Mouse (Mus musculus) macrophage (primary cell): ENCODE results near the gene Ube2l6. TPM values are rescaled to one million over a fixed set of nuclear protein-coding genes. Genes with fewer than 3 reads are reported as not detected.
A peak's percentile ranks its signal among the peaks of the same experiment; 100 is the strongest.
"Not testable (repeated sequence)": the region's sequence is repeated elsewhere in the genome, so short reads cannot be mapped to it uniquely, and the experiment has no call there.

Experiments used
- H3K27ac ChIP-seq: fragments of 350-480 bp; formaldehyde crosslinking; 2 replicates; pipeline ENCODE4 v1.9.0; 2021
- H3K36me3 ChIP-seq: fragments of 350-480 bp; formaldehyde crosslinking; 2 replicates; pipeline ENCODE4 v1.9.0; 2021; ENCODE audit errors: inconsistent target
- H3K4me3 ChIP-seq: fragments of 350-480 bp; formaldehyde crosslinking; 2 replicates; pipeline ENCODE4 v1.9.0; 2021; ENCODE audit errors: inconsistent target
- H3K79me2 ChIP-seq: fragments of 350-480 bp; formaldehyde crosslinking; 2 replicates; pipeline ENCODE4 v1.9.0; 2021; ENCODE audit errors: inconsistent target
- WGBS: methylation state at CpG from one replicate; pipeline ENCODE4 v1.1.7; 2026; ENCODE audit warnings: inconsistent platforms; ENCODE audit not compliant: missing documents; 5-methylcytosine and 5-hydroxymethylcytosine counted together
- polyA plus RNA-seq: library from polyadenylated mRNA; stranded (reverse); fragments of 250-400 nt; gene quantifications from 3 replicates; pipeline ENCODE4 v1.2.4, GENCODE M21; 2018; ENCODE audit warnings: inconsistent platforms

The Ube2l6 gene
- polyA plus RNA-seq, 1 experiment from 2014 or later, result 74.5 TPM

DNA sequence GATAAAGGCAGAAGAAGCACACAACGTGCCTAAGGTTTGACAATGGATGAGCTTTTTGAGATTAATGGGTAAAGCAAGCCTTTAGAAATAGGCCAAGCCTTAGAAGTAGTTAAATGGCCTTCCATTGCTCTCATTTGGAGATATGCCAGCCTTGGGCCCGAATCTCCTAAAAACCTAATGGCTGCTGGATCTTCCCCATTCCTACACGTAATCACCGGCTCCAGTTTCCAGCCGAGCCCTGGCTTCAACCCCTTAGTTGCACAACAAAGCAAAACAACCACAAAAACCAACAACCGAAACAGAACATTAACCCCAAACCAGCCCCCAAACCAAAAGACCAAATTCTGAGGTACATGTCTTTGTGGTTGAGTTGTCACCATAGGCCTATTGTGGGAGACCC lies 23.0 kb upstream of the Ube2l6 start:
- Histone ChIP-seq H3K4me3 (no peak overlapping the region), H3K36me3 (no peaks in the 10 kb centered on the region), H3K79me2 (no peaks in the 10 kb centered on the region), H3K27ac (no peak overlapping the region)
- WGBS, result 32% methylated on average over 6 of the region's 6 CpGs

DNA sequence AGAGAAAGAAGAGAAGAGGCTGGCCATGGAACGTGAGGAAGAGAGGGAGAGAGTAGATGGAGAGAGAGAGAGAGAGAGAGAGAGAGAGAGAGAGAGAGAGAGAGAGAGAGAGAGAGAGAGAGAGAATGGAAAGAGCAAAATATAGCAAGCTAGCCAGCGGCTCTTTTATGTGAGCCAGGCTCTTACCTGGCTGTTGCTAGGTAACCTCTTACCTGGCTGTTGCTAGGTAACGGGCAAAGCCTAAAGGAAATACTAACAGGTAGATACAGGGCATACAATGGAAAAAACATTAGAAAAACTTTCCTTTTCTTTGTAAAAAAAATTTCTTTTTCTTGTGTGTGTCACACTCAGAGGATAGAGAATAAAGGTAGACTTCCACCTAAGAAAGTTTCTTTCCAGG lies 20.9 kb upstream of the Ube2l6 start:
- WGBS, result 82% methylated on average over 2 of the region's 3 CpGs
- H3K79me2 ChIP-seq, result no peaks in the 10 kb centered on the region
- no peak overlapping the region for H3K27ac ChIP-seq
- no peaks in the 10 kb centered on the region for H3K36me3 ChIP-seq
- no peak overlapping the region for H3K4me3 ChIP-seq

DNA sequence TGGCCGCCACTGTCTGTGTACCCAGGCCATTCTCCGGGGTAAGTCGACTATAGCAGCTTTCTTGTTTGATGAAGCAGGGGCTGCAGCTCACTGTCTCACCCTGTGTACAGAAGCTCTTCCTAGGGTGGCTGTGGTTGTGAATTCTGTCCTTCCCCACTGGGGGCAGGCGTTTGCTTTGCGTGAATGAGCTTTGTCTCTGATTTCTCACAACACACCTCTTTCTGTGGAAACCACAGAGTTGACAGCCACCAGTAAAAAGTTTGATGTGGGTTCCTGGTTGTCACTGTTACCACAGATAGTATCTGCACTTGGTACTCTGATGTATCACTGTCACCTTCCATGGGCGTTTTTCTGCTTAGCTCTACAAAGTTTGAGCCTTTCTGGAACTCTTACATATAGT lies 19.4 kb upstream of the Ube2l6 start:
- 7% methylated on average over 3 of the region's 6 CpGs for WGBS
- no peaks in the 10 kb centered on the region for H3K36me3 ChIP-seq
- H3K79me2 ChIP-seq, result no peaks in the 10 kb centered on the region
- H3K27ac ChIP-seq, result no peak overlapping the region
- no peak overlapping the region for H3K4me3 ChIP-seq

DNA sequence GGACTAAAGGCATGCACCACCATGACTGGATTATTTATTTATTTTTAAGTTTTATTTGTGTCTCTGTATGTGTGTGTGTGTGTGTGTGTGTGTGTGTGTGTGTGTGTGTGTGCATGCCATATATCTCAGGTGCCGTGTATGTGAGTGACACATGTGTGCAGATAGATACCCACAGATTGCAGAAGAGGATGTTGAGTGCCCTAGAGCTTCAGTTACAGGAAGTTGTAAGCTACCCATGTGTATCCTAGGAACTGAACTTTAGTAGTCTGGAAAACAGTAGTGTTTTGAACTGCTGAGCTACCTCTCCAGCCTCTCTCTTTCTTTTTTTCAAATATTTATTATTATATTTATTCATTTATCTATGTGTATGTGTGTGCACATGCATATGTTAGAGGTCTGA lies 15.3 kb upstream of the Ube2l6 start:
- no CpG with 5 or more reads among the region's 1 CpGs for WGBS
- Histone ChIP-seq H3K79me2 (no peaks in the 10 kb centered on the region), H3K27ac (no peak overlapping the region)

DNA sequence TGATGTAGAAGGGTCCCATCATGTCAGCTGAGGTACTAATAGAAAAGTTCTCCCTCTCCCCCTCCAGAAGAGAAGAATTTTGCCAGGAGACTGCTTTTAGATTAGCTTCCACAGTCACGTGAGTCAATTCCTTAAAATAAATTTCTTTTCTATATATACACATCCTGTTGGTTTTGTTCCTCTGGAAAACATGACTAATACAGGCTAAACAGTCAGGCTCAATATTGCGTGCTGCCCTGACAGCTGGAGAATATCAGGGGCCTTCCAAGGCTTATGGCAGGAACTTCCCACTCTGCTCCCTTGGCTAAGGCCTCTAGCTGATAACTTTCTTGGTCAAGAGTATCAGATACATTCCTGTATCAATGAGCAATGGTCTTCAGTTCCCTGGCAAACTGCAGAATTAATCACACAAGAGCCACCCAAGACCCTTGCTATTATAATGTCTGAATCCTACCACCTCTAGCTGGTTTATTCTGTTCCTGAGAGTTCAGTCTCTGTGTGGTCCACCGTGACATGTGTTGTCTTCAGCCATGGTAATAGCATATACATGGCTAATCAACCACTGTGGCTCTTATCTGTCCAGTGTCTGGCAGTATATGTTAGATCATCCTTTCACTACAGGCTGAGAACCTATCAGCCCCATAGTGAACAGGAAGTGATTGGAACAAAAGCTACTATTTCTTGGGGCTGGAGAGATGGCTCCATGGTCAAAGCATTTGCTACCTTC lies 14.6 kb upstream of the Ube2l6 start:
- Histone ChIP-seq H3K4me3 (no peak overlapping the region), H3K27ac (peak overlapping the region; percentile 19; the same call in 1 of the 2 replicates), H3K79me2 (no peaks in the 10 kb centered on the region), H3K36me3 (no peaks in the 10 kb centered on the region)
- WGBS, result 49% methylated on average over 3 of the region's 3 CpGs

More for the DNA sequence above, 15.3 kb upstream of the Ube2l6 start:
- Histone ChIP-seq H3K36me3 (no peaks in the 10 kb centered on the region), H3K4me3 (no peak overlapping the region)

DNA sequence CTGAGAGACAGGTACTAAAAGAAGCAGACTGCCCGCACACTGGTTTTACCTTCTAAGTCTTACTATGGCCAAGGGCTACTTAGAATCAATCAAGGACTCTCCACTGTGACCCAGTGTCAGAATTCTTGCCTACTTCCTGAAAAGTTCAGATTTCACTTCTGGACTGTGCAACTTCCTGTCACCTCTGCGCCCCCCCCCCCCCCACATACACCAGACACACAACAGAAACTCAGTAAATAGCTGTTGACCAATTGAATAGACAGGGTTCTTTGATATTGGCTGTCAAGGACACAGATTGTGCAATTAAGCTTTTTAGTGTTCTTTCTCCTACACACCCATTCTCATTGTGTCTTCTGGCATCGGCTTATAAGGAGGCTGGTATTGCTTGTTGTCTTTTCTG lies 10.3 kb upstream of the Ube2l6 start:
- Histone ChIP-seq H3K4me3 (no peak overlapping the region), H3K27ac (no peak overlapping the region), H3K79me2 (no peaks in the 10 kb centered on the region), H3K36me3 (no peaks in the 10 kb centered on the region)
- 93% methylated on average over 2 of the region's 3 CpGs for WGBS

DNA sequence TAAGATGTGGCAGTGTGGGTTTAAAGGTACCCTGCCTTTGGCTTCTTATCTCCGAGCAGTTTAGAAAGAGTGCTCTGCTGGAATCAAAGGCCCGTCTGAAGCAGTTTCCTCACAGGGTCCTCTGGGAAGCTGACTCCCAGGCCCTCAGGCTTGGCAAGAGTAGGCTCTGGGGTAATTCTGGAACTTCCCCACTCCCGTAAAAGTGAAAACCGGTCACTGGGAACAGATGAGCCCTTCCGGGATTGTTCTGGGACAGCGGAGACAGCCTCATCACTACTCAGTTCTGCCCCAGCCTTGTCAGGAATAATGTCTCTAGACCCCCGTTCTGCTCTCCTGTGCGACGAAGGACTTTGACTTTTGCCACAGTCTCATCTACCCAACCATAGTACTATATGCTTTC lies 8.2 kb upstream of the Ube2l6 start:
- Histone ChIP-seq H3K4me3 (no peak overlapping the region), H3K79me2 (no peaks in the 10 kb centered on the region), H3K27ac (no peak overlapping the region), H3K36me3 (no peaks in the 10 kb centered on the region)
- 92% methylated on average over 9 of the region's 9 CpGs for WGBS

DNA sequence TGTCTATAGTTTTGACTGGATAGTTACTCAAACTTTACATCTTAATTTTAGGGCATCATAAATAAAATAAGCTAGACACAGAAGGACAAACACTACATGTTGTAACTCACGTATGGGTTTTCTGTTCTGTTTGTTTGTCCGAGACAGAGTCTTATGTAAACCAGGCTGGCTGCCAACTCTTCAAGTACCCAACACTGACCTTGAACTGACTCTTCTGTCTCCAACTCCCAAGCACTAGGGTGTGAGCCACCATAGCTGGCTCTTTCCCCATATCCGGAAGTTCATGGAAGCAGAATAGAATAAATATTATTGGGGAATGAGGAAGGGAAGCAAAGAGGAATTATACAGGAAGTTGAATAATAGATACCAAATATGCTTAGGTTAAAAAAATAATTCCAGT lies 6.1 kb upstream of the Ube2l6 start:
- H3K36me3 ChIP-seq, result no peaks in the 10 kb centered on the region
- H3K79me2 ChIP-seq, result no peaks in the 10 kb centered on the region
- H3K27ac ChIP-seq, result no peak overlapping the region
- WGBS, result 66% methylated on average over 3 of the region's 3 CpGs
- H3K4me3 ChIP-seq, result no peak overlapping the region

DNA sequence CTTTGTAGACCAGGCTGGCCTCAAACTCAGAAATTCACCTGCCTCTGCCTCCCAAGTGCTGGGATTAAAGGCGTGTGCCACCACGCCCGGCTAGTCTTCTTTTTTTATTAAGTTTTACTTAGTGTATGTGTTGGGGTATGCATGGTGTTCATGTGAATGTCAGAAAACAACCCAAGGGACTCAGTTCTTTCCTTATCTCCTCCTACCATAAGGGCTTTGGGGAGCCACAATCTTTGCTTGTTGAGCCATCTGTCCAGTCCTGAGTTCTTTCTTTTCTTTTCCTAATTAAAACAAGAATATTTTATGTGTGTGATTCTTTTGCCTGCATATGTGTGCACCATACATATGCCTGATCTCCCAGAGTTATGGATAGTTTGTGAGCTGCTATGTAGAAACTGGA lies 5.5 kb upstream of the Ube2l6 start:
- no peaks in the 10 kb centered on the region for H3K79me2 ChIP-seq
- H3K36me3 ChIP-seq, result no peaks in the 10 kb centered on the region
- H3K27ac ChIP-seq, result no peak overlapping the region
- no peak overlapping the region for H3K4me3 ChIP-seq
- WGBS, result 93% methylated on average over 3 of the region's 3 CpGs

DNA sequence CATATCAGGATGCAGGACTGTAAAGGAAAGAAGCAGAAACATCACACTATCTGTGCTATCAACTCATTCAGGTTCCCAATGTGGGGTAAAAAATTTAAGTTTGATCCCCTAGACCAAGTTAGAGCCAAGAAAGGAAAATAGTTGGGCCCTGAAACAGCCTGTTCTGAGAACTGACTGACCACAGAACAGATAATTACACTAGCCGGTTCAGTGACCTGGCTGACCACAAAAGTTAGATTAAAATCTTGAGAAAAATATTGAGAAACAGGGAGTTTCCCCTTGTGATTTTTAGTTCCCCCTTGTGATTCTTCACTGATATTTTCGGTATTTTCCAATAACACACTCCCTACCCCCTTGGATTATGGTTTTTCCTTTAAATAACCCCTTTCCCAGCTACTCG lies 4.8 kb upstream of the Ube2l6 start:
- H3K27ac ChIP-seq, result no peak overlapping the region

DNA sequence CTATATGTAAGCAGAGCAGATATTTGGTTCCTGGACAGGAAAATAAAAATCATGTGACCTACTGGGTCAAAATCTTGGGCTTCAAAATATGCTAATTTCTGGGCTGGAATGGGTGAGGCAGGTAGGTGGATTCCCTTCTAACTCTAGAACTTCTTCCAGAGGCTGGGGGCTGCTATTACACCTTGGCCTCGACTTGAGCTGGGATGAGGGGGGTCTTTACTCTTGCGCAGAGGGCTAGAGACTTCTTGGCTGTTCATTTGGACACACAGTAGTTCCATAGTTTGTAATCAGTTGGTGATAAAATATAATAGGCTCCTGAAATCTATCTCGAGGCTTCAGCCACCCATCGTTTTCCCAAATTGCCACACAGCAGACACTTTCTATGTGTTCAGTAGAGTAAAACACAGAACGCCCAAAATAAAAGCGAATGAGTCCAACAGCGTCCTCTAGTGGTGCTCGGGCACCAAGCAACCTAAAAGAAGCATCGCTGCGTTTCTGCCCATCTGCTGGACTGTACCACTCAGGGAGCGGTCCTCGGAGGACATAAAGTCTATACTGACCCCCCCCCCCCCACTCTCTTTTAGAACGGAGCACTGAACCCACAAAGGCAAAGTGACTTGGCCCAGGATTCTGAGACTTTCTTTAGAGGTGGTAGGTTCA lies 665 bp upstream of the Ube2l6 start:
- Histone ChIP-seq H3K27ac (peak overlapping the region; percentile 80), H3K79me2 (peaks cover 29% of the 10 kb centered on the region), H3K4me3 (peak overlapping the region; percentile 83), H3K36me3 (peaks cover 11% of the 10 kb centered on the region; the same call in 1 of the 2 replicates)
- WGBS, result 13% methylated on average over 13 of the region's 13 CpGs

More for the DNA sequence above, 4.8 kb upstream of the Ube2l6 start:
- Histone ChIP-seq H3K79me2 (no peaks in the 10 kb centered on the region), H3K36me3 (no peaks in the 10 kb centered on the region), H3K4me3 (no peak overlapping the region)
- WGBS, result 33% methylated on average over 3 of the region's 3 CpGs

DNA sequence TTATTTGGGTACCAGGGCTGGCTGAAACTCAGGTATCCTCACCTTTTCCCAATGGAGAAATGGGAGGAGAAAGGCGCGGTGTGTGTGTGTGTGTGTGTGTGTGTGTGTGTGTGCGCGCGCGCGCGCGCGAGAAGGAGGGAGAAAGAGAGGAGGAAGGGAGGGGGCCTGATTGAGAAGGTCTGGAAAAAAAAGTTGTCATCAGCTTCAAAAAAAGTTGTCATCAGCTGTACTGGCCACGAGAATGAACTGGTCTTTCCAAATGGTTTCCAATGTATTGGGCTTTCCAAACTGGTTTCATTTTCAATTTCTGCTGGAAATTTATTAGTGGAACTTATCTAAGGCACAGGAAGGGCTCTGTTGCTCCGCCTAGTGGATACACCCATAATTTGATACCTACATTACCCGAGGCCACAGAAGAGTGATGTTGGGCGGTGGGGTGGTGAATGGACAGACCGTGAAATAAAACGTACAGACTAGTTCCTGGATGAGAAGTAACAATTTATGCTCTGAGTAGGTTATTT lies 473 bp downstream of the Ube2l6 start:
- Histone ChIP-seq H3K36me3 (peaks cover 22% of the 10 kb centered on the region), H3K27ac (peak overlapping the region; percentile 80), H3K4me3 (peak overlapping the region; percentile 83), H3K79me2 (peaks cover 31% of the 10 kb centered on the region)
- WGBS, result 0% methylated on average over 14 of the region's 16 CpGs

DNA sequence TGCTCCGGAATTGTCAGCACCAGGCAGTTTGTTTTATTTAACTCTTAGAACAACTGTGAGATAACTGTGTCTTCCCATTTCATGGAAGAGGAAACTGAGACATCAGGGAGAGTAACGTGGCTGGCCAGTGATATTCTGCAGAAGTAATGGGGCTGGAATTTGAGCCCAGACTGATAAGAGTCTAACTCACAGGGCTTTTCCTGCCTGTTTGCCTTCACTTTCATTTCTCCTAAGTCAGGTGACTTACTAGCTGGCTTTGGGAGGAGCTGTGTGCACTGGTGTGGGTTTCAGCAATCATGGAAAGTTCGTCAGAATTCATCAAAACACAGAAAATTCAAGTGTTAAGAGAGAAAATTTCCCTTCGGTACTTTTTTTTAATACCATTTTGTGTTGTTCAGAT lies 1.7 kb downstream of the Ube2l6 start:
- Histone ChIP-seq H3K4me3 (peak overlapping the region; percentile 83), H3K79me2 (peaks cover 31% of the 10 kb centered on the region), H3K36me3 (peaks cover 34% of the 10 kb centered on the region), H3K27ac (peak overlapping the region; percentile 80)
- WGBS, result 32% methylated on average over 4 of the region's 4 CpGs

DNA sequence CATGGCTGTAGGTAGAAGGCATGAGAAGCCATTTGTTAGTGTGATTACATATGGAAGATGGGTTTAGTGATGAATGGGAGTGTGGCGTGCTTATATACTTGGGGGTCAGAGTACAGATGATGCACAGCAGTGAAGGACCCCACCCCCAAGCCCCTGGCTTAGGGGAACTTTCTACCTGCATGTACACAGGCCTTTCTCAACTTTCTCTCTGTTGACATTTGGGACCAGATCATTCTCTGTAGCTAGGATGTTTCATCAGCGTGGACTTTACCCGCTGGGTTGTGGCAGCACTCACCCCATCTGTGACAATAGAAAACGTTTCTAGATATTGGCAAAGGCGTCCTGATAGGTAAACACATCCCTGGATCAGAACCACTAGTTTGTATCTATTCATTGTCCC lies 2.6 kb downstream of the Ube2l6 start:
- WGBS, result 98% methylated on average over 4 of the region's 5 CpGs
- H3K27ac ChIP-seq, H3K4me3 ChIP-seq: not testable (repeated sequence)
- peaks cover 43% of the 10 kb centered on the region for H3K36me3 ChIP-seq
- H3K79me2 ChIP-seq, result peaks cover 31% of the 10 kb centered on the region

DNA sequence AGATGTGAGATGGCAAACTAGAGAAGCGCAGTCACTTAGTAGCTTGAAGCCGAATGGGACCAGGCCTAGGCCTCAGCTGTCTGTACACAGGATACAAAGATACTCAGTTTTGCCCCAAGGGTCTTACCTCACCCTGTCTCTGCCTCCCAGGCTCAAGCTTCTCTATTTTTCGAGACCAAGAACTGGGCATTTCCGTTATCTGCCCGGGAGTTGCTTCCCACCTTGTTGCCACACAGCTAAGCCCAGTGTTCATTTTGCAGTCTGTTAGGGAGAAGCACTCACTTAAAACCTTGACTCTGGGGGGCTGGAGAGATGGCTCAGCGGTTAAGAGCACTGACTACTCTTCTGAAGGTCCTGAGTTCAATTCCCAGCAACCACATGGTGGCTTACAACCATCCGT lies 5.3 kb downstream of the Ube2l6 start:
- WGBS, result 75% methylated on average over 7 of the region's 7 CpGs
- Histone ChIP-seq H3K27ac (no peak overlapping the region), H3K36me3 (peaks cover 68% of the 10 kb centered on the region), H3K4me3 (no peak overlapping the region), H3K79me2 (peaks cover 31% of the 10 kb centered on the region)
